Mouse (Mus musculus): ENCODE results near the gene Abcc9.
"Not testable (repeated sequence)": the region's sequence is repeated elsewhere in the genome, so short reads cannot be mapped to it uniquely, and the experiment has no call there.

Abcc9 gene

GRCm38 (mm10) chr6:142703441-142703930 lies 1.4 kb upstream of the Abcc9 start:
- DNase-seq (ENCODE audit: low read depth, low spot score): no peak

- no peak for DNase-seq (ENCODE audit: low read depth, low spot score)
Measured at GRCm38 (mm10) chr6:142701161-142701560, 954 bp downstream of the Abcc9 start.

- DNase-seq (ENCODE audit: low read depth, low spot score): no peak
Measured at GRCm38 (mm10) chr6:142700753-142701152, 1.4 kb downstream of the Abcc9 start.

GRCm38 (mm10) chr6:142692085-142692484 lies 10.0 kb downstream of the Abcc9 start:
- no peak for DNase-seq (ENCODE audit: low read depth, low spot score)

- no peak for DNase-seq (ENCODE audit: low read depth, low spot score)
Measured at GRCm38 (mm10) chr6:142689673-142690072, 12.4 kb downstream of the Abcc9 start.

- DNase-seq (ENCODE audit: low read depth, low spot score): no peak
Measured at GRCm38 (mm10) chr6:142682985-142683691, 19.0 kb downstream of the Abcc9 start.

- DNase-seq (ENCODE audit: low read depth, low spot score): no peak
Measured at GRCm38 (mm10) chr6:142670021-142670420, 32.1 kb downstream of the Abcc9 start.

GRCm38 (mm10) chr6:142669343-142669742 lies 32.8 kb downstream of the Abcc9 start:
- no peak for DNase-seq (ENCODE audit: low read depth, low spot score)

- DNase-seq (ENCODE audit: low read depth, low spot score): no peak
Measured at GRCm38 (mm10) chr6:142668831-142669230, 33.3 kb downstream of the Abcc9 start.

GRCm38 (mm10) chr6:142668419-142668766 lies 33.7 kb downstream of the Abcc9 start:
- DNase-seq (ENCODE audit: low read depth, low spot score): no peak

- DNase-seq (ENCODE audit: low read depth, low spot score): no peak
Measured at GRCm38 (mm10) chr6:142667701-142668418, 34.3 kb downstream of the Abcc9 start.

- DNase-seq (ENCODE audit: low read depth, low spot score): not testable (repeated sequence)
Measured at GRCm38 (mm10) chr6:142662056-142662455, 40.1 kb downstream of the Abcc9 start.

GRCm38 (mm10) chr6:142659038-142659437 lies 43.1 kb downstream of the Abcc9 start:
- DNase-seq (ENCODE audit: low read depth, low spot score): peak; percentile 5

- no peak for DNase-seq (ENCODE audit: low read depth, low spot score)
Measured at GRCm38 (mm10) chr6:142654561-142654960, 47.6 kb downstream of the Abcc9 start.

GRCm38 (mm10) chr6:142652175-142652574 lies 49.9 kb downstream of the Abcc9 start:
- no peak for DNase-seq (ENCODE audit: low read depth, low spot score)

- DNase-seq (ENCODE audit: low read depth, low spot score): no peak
Measured at GRCm38 (mm10) chr6:142649331-142649730, 52.8 kb downstream of the Abcc9 start.

- no peak for DNase-seq (ENCODE audit: low read depth, low spot score)
Measured at GRCm38 (mm10) chr6:142645474-142645873, 56.6 kb downstream of the Abcc9 start.

GRCm38 (mm10) chr6:142639301-142639700 lies 62.8 kb downstream of the Abcc9 start:
- DNase-seq (ENCODE audit: low read depth, low spot score): no peak

- no peak for DNase-seq (ENCODE audit: low read depth, low spot score)
Measured at GRCm38 (mm10) chr6:142635654-142636053, 66.5 kb downstream of the Abcc9 start.

GRCm38 (mm10) chr6:142635185-142635583 lies 66.9 kb downstream of the Abcc9 start:
- no peak for DNase-seq (ENCODE audit: low read depth, low spot score)

- DNase-seq (ENCODE audit: low read depth, low spot score): no peak
Measured at GRCm38 (mm10) chr6:142634530-142635184, 67.5 kb downstream of the Abcc9 start.

GRCm38 (mm10) chr6:142623351-142623750 lies 78.8 kb downstream of the Abcc9 start:
- no peak for DNase-seq (ENCODE audit: low read depth, low spot score)
